Mouse (Mus musculus): ENCODE results near the gene Sprn. TPM values are rescaled to one million over a fixed set of nuclear protein-coding genes. Genes with fewer than 3 reads are reported as not detected.

Gene Sprn
- total RNA-seq, 2 experiments from 2014 or later: 0.33 to 0.56 TPM

- no peak for DNase-seq
Observed at GRCm38 (mm10) chr7:140101498-140101897, 53.2 kb downstream of the Sprn start.

Other genes with a start within 250 kb of the Sprn start
- gene Utf1, start 211.1 kb downstream of the Sprn start, total RNA-seq (2021): not detected
- gene 6430531B16Rik, start 176.1 kb downstream of the Sprn start, total RNA-seq (2021): not detected
- gene Adam8, start 162.3 kb downstream of the Sprn start, total RNA-seq (2021): 1 to 10 TPM in 1 of 2 experiments, under 1 TPM in 1; 0.69 to 4.6 TPM
- gene Zfp511, start 118.5 kb downstream of the Sprn start, total RNA-seq (2021): 10 to 100 TPM; 19.2 to 22.8 TPM
- gene Tubgcp2, start 118.2 kb downstream of the Sprn start, total RNA-seq (2021): 10 to 100 TPM; 24.4 to 26.0 TPM
- gene Msx3, start 105.8 kb downstream of the Sprn start, total RNA-seq (2021): not detected
- 1 to 10 TPM; 4.6 to 6.1 TPM for gene Caly, start 72.3 kb downstream of the Sprn start, total RNA-seq (2021)
- not detected for gene Prap1, start 61.5 kb downstream of the Sprn start, total RNA-seq (2021)
- gene Fuom, start 52.4 kb downstream of the Sprn start, total RNA-seq (2021): 10 to 100 TPM; 45.3 to 68.5 TPM
- gene Paox, start 39.1 kb downstream of the Sprn start, total RNA-seq (2021): 10 to 100 TPM; 13.0 to 26.1 TPM
- 100 to 1,000 TPM; 356 to 530 TPM for gene Echs1, start 38.4 kb downstream of the Sprn start, total RNA-seq (2021)
- gene Mtg1, start 17.3 kb downstream of the Sprn start, total RNA-seq (2021): 10 to 100 TPM; 24.4 to 34.5 TPM
- gene Olfr522, start 9.9 kb upstream of the Sprn start, total RNA-seq (2021): not detected
- not detected for gene Olfr523, start 18.3 kb upstream of the Sprn start, total RNA-seq (2021)
- not detected for gene Olfr524, start 51.1 kb upstream of the Sprn start, total RNA-seq (2021)
- gene Cd163l1, start 63.4 kb upstream of the Sprn start, total RNA-seq (2021): not detected
- gene 5830411N06Rik, start 92.4 kb upstream of the Sprn start, total RNA-seq (2021): not detected
- gene Olfr525, start 166.0 kb upstream of the Sprn start, total RNA-seq (2021): not detected
- not detected for gene Olfr527, start 179.1 kb upstream of the Sprn start, total RNA-seq (2021)
- gene Olfr60, start 206.8 kb upstream of the Sprn start, total RNA-seq (2021): not detected
- not detected for gene Olfr530, start 221.5 kb upstream of the Sprn start, total RNA-seq (2021)
- gene Olfr531, start 248.0 kb upstream of the Sprn start, total RNA-seq (2021): not detected